10 mouse cellular contexts compared by ENCODE assay signal in the genomic region with DNA sequence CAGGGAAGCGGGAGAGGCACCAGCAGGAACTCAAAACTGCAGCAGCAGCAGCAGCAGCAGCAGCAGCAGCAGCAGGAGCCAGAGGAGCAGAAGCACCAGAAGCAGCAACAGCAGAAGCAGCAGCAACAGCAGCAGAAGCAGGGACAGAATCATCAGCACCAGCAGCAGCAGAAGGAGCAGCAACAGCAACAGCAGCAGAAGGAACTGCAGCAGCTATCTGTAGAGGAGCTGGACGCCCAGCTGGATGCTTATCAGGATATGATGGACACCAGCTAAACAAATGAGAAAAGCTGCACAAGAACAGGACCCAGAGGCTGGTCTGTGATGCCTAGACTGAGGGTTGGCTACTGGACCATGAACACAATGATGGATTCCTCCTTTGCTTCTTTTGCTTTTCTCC. TPM values are rescaled to one million over a fixed set of nuclear protein-coding genes. Genes with fewer than 3 reads are reported as not detected.
DNase-seq lines count a peak whose midpoint lies in the region.
"Had no signal": no experiment of that assay in that cellular context is flagged by ENCODE, and none has a peak within 500 bp of the region (broad histone marks: within the 10 kb centered on the region; RNA-seq: fewer than 3 reads in every experiment).

No protein-coding gene starts in this region.

- DNase-seq in cerebellum, adult 18-20 months: peak; percentile 0 to 3
- peak; percentile 7 for DNase-seq in gastrocnemius, postnatal 25 days
- peak; percentile 16 for DNase-seq in kidney, adult 18-20 months
- peak; percentile 1 for DNase-seq in layer of hippocampus, adult 9-11 months
- DNase-seq in lung, adult 18-20 months: peak; percentile 0 to 3
- DNase-seq in right cerebral cortex, adult 2 months (ENCODE audit: low spot score in 2 of 2): peak; percentile 1 to 3
- peak; percentile 1 to 6 for DNase-seq in thymus, adult 18-20 months

RNA-seq across cellular contexts. Expression of a gene that starts 4.3 kb away (rescaled TPM):
- not detected for total RNA-seq in gastrocnemius, postnatal 25 days (2021)
- total RNA-seq: adrenal gland, postnatal 36 days; CH12.LX; forebrain, postnatal 0 days had no signal

RNA-seq across cellular contexts. Expression of a gene that starts 5.9 kb away (rescaled TPM):
- not detected for total RNA-seq in gastrocnemius, postnatal 25 days (2021)
- total RNA-seq: adrenal gland, postnatal 36 days; CH12.LX; forebrain, postnatal 0 days had no signal

RNA-seq across cellular contexts. Expression of a gene that starts 11.1 kb away (rescaled TPM):
- total RNA-seq in gastrocnemius, postnatal 25 days (2021): not detected
- total RNA-seq: adrenal gland, postnatal 36 days; CH12.LX; forebrain, postnatal 0 days had no signal

RNA-seq across cellular contexts. Expression of a gene that starts 16.2 kb away (rescaled TPM):
- not detected for total RNA-seq in gastrocnemius, postnatal 25 days (2021)
- total RNA-seq: adrenal gland, postnatal 36 days; CH12.LX; forebrain, postnatal 0 days had no signal

RNA-seq across cellular contexts. Expression of a gene that starts 21.4 kb away (rescaled TPM):
- not detected for total RNA-seq in gastrocnemius, postnatal 25 days (2021)
- total RNA-seq: adrenal gland, postnatal 36 days; CH12.LX; forebrain, postnatal 0 days had no signal

Comparison
In these comparisons a context has a peak if more than half of its experiments do, and no peak if none do; other contexts are left out.
1. Peak in every context shown above with its lines: DNase-seq.